Mouse (Mus musculus): Measurements from ENCODE around the gene Papolb. TPM values are rescaled to one million over a fixed set of nuclear protein-coding genes. Genes with fewer than 3 reads are reported as not detected.

The Papolb gene
- total RNA-seq (2021) = under 1 TPM; 0.08 to 0.19 TPM
- long read RNA-seq, experiment 1 = 0 reads
- long read RNA-seq, experiment 2 = 0 reads

- no peak for DNase-seq
Measured at GRCm38 (mm10) chr5:142529915-142530314, at the start of gene Papolb. TSS of gene Papolb (minus strand) at chr5:142530076.

- no peak for DNase-seq
Measured at GRCm38 (mm10) chr5:142578192-142578591, 48.3 kb upstream of the Papolb start.

- DNase-seq = no peak
Measured at GRCm38 (mm10) chr5:142576832-142577231, 47.0 kb upstream of the Papolb start.

- DNase-seq = no peak
Measured at GRCm38 (mm10) chr5:142574323-142575057, 44.6 kb upstream of the Papolb start.

GRCm38 (mm10) chr5:142564606-142565005 lies 34.7 kb upstream of the Papolb start:
- DNase-seq = no peak

- no peak for DNase-seq
Measured at GRCm38 (mm10) chr5:142560261-142560660, 30.4 kb upstream of the Papolb start.

- DNase-seq = peak; percentile 62
Measured at GRCm38 (mm10) chr5:142557397-142558067, 27.7 kb upstream of the Papolb start.

GRCm38 (mm10) chr5:142556721-142557120 lies 26.8 kb upstream of the Papolb start:
- no peak for DNase-seq

- DNase-seq = no peak
Measured at GRCm38 (mm10) chr5:142555866-142556265, 26.0 kb upstream of the Papolb start.

- peak; percentile 94 for DNase-seq
Measured at GRCm38 (mm10) chr5:142550706-142551652, 21.1 kb upstream of the Papolb start, which contains the start of gene Radil. TSS of gene Radil (minus strand) at chr5:142551098.

GRCm38 (mm10) chr5:142549961-142550705 lies 20.3 kb upstream of the Papolb start:
- DNase-seq = peak; percentile 34

GRCm38 (mm10) chr5:142549441-142549840 lies 19.6 kb upstream of the Papolb start:
- no peak for DNase-seq

- no peak for DNase-seq
Measured at GRCm38 (mm10) chr5:142547066-142547465, 17.2 kb upstream of the Papolb start.

GRCm38 (mm10) chr5:142546344-142546743 lies 16.5 kb upstream of the Papolb start:
- no peak for DNase-seq

- no peak for DNase-seq
Measured at GRCm38 (mm10) chr5:142545014-142545795, 15.3 kb upstream of the Papolb start.

GRCm38 (mm10) chr5:142537286-142537685 lies 7.4 kb upstream of the Papolb start:
- DNase-seq = no peak

GRCm38 (mm10) chr5:142535388-142535787 lies 5.5 kb upstream of the Papolb start:
- no peak for DNase-seq

GRCm38 (mm10) chr5:142524711-142525464 lies 5.0 kb downstream of the Papolb start:
- DNase-seq = no peak

- no peak for DNase-seq
Measured at GRCm38 (mm10) chr5:142521195-142521866, 8.5 kb downstream of the Papolb start.
